Mouse (Mus musculus) myocyte (in vitro differentiated cells): ENCODE measurements around the gene Lrmda. TPM values are rescaled to one million over a fixed set of nuclear protein-coding genes. Genes with fewer than 3 reads are reported as not detected.

Experiments
- H3K27me3 ChIP-seq: one replicate; pipeline ENCODE4 v1.6.1; 2011; ENCODE audit not compliant: control insufficient read depth, insufficient read depth, insufficient read length
- H3K36me3 ChIP-seq: one replicate; pipeline ENCODE4 v1.6.1; 2011; ENCODE audit not compliant: control insufficient read depth, insufficient read depth
- H3K4me2 ChIP-seq: one replicate; pipeline ENCODE4 v1.6.1; 2011; ENCODE audit warnings: low read depth, control low read depth
- H3K4me3 ChIP-seq: one replicate; pipeline ENCODE4 v1.5.1; 2011; ENCODE audit warnings: mild to moderate bottlenecking, control low read depth, moderate library complexity
- H3K79me2 ChIP-seq: one replicate; pipeline ENCODE4 v1.6.1; 2011; ENCODE audit not compliant: control insufficient read depth, insufficient read depth
- H3ac ChIP-seq: one replicate; pipeline ENCODE4 v1.6.1; 2011; ENCODE audit not compliant: control insufficient read depth, insufficient read length
- CEBPB ChIP-seq: IDR thresholded peaks from 2 replicates; pipeline ENCODE4 v1.6.1; 2011; ENCODE audit warnings: mild to moderate bottlenecking, moderate library complexity; ENCODE audit not compliant: poor library complexity, insufficient read depth, severe bottlenecking
- E2F4 ChIP-seq: IDR thresholded peaks from one replicate; pipeline ENCODE4 v1.6.1; 2011; ENCODE audit warnings: mild to moderate bottlenecking, control low read depth, moderate library complexity; ENCODE audit not compliant: insufficient read depth
- MAX ChIP-seq: IDR thresholded peaks from one replicate; pipeline ENCODE4 v1.6.1; 2011; ENCODE audit warnings: low read depth, mild to moderate bottlenecking, control low read depth
- MYOD1 ChIP-seq, 3 experiments: IDR thresholded peaks; one replicate each; pipeline ENCODE4 v1.6.1; 2011; ENCODE audit warnings: control low read depth in 2 of 3, low read depth in 2 of 3, mild to moderate bottlenecking in 2 of 3, moderate library complexity in 1 of 3; ENCODE audit not compliant: insufficient read length in 2 of 3, control insufficient read depth in 1 of 3
- MYOG ChIP-seq, 3 experiments: IDR thresholded peaks; one replicate each; pipeline ENCODE4 v1.6.1; 2011; ENCODE audit warnings: control low read depth in 2 of 3, low read depth in 2 of 3, mild to moderate bottlenecking in 2 of 3; ENCODE audit not compliant: insufficient read length in 2 of 3, control insufficient read depth in 1 of 3, insufficient read depth in 1 of 3
- POLR2A ChIP-seq: IDR thresholded peaks from one replicate; pipeline ENCODE4 v1.6.1; 2011; ENCODE audit warnings: low read depth, mild to moderate bottlenecking, control low read depth, moderate library complexity; ENCODE audit not compliant: insufficient read length
- POLR2AphosphoS2 ChIP-seq: IDR thresholded peaks from one replicate; pipeline ENCODE4 v1.6.1; 2011; ENCODE audit warnings: low read depth, control low read depth; ENCODE audit not compliant: insufficient read length
- REST ChIP-seq: IDR thresholded peaks from one replicate; pipeline ENCODE4 v1.6.1; 2011; ENCODE audit warnings: mild to moderate bottlenecking, control low read depth, moderate library complexity; ENCODE audit not compliant: insufficient read depth, insufficient read length
- SRF ChIP-seq: IDR thresholded peaks from one replicate; pipeline ENCODE4 v1.6.1; 2011; ENCODE audit warnings: low read depth; ENCODE audit not compliant: control insufficient read depth, insufficient read length
- TCF12 ChIP-seq: IDR thresholded peaks from one replicate; pipeline ENCODE4 v1.6.1; 2011; ENCODE audit warnings: mild to moderate bottlenecking, control low read depth; ENCODE audit not compliant: poor library complexity, insufficient read depth, severe bottlenecking
- TCF3 ChIP-seq: IDR thresholded peaks from one replicate; pipeline ENCODE4 v1.6.1; 2011; ENCODE audit warnings: low read depth, control low read depth; ENCODE audit not compliant: insufficient read length
- USF1 ChIP-seq: IDR thresholded peaks from one replicate; pipeline ENCODE4 v1.6.1; 2011; ENCODE audit warnings: low read depth, mild to moderate bottlenecking, control low read depth, moderate library complexity
- polyA plus RNA-seq: library from polyadenylated mRNA; unstranded; fragments of >200 nt; fragmentation: generic; extraction: Trizol; gene quantifications from one replicate; pipeline ENCODE4 v1.2.1, GENCODE M21; 2012; ENCODE audit warnings: missing spikeins

Gene Lrmda
- polyA plus RNA-seq, 1 experiment: 1.9 TPM

DNA sequence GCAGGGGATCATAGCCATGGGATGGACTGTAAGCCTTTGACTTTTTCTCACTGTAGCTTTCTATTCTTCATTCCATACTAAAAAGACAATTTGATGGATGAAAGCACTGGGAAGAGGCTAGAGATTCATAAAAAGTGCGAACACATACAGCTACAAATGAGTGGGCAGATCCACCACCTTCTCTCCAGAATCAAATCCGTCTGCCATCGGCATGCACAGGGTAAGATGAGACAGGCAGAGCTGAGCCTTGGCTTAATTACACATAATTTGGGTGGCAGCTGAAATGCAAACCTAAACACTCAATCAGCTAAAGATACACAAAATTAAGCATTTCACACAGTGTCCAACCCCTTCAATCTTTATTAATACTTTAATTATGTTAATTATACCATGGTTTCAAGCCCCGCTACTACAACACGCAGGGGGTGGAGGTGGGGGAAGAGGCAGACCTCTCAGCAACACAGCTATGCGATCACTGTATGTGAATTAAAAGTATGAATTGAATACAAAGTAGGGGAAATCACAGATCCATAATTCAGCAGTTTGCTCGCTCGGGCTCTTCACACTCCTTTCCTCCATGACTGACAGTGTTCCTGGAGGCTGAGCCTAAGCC lies 709.2 kb downstream of the Lrmda start:
- H3K79me2 ChIP-seq: no peaks in the 10 kb centered on the region
- no peak overlapping the region for H3K4me2 ChIP-seq
- no peak overlapping the region for H3K4me3 ChIP-seq
- no peak overlapping the region for H3ac ChIP-seq
- H3K36me3 ChIP-seq: no peaks in the 10 kb centered on the region
- TF ChIP-seq USF1: no peak
- no peak for TF ChIP-seq MAX
- no peak for TF ChIP-seq MYOG (IDR thresholded peaks at IDR 0.05; ENCODE audit: control insufficient read depth in 1 of 3, insufficient read depth in 1 of 3, insufficient read length in 2 of 3, low read depth in 2 of 3)
- TF ChIP-seq CEBPB: no peak
- no peak for TF ChIP-seq TCF3
- no peak for TF ChIP-seq E2F4
- no peak for TF ChIP-seq REST
- TF ChIP-seq POLR2A: no peak
- TF ChIP-seq SRF: no peak
- TF ChIP-seq POLR2AphosphoS2: no peak
- TF ChIP-seq MYOD1 (IDR thresholded peaks at IDR 0.05; ENCODE audit: control insufficient read depth in 1 of 3, insufficient read length in 2 of 3, low read depth in 2 of 3): no peak
- no peak for TF ChIP-seq TCF12
- H3K27me3 ChIP-seq: no peaks in the 10 kb centered on the region

DNA sequence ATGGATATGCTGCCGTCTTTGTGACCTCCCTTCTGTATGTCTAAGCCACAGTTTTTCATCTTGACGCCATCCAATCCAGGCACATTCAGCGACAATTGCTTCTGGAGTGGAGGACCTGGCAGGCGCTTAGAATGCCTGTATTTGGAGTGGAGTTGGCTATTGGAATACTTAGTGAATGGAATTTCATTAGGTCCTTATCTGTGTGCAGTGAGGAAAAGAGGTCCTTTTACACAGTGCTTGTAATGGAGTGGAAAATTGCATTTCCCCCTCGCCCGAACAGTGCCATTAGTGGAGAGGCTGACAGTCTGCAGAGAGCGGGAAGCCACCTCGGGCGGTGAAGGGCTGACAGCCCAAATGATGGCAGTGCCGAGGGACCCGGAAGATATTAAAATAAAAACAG lies 719.1 kb downstream of the Lrmda start:
- H3K4me2 ChIP-seq: no peak overlapping the region
- no peaks in the 10 kb centered on the region for H3K79me2 ChIP-seq
- H3K27me3 ChIP-seq: no peaks in the 10 kb centered on the region
- no peaks in the 10 kb centered on the region for H3K36me3 ChIP-seq
- H3K4me3 ChIP-seq: no peak overlapping the region
- no peak overlapping the region for H3ac ChIP-seq
- TF ChIP-seq MYOG (IDR thresholded peaks at IDR 0.05; ENCODE audit: control insufficient read depth in 1 of 3, insufficient read depth in 1 of 3, insufficient read length in 2 of 3, low read depth in 2 of 3) (no peak), MYOD1 (IDR thresholded peaks at IDR 0.05; ENCODE audit: control insufficient read depth in 1 of 3, insufficient read length in 2 of 3, low read depth in 2 of 3) (no peak), POLR2AphosphoS2 (no peak), POLR2A (no peak), TCF12 (no peak), CEBPB (no peak), REST (no peak), MAX (no peak), USF1 (no peak), SRF (no peak), TCF3 (no peak), E2F4 (no peak)

DNA sequence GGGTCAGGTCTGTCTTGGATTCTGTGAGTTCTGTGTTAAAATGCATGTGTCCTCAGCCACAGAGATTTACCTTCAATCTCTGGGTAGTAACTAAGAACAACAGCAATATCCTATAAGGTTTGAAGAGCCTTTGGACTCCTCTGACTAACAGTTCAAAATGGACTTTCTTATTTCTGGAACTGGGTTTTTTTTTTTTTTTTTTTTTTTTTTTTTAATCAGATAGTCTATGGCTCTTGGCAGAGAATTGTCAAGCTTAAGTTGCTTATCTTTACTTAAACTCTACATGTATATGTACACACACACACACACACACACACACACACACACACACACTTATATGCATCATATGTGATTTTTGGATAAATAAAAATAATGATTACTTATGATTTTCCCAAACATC lies 723.0 kb downstream of the Lrmda start:
- H3K36me3 ChIP-seq: no peaks in the 10 kb centered on the region
- TF ChIP-seq MAX: no peak
- no peak for TF ChIP-seq REST
- TF ChIP-seq TCF12: no peak
- no peak for TF ChIP-seq MYOG (IDR thresholded peaks at IDR 0.05; ENCODE audit: control insufficient read depth in 1 of 3, insufficient read depth in 1 of 3, insufficient read length in 2 of 3, low read depth in 2 of 3)

DNA sequence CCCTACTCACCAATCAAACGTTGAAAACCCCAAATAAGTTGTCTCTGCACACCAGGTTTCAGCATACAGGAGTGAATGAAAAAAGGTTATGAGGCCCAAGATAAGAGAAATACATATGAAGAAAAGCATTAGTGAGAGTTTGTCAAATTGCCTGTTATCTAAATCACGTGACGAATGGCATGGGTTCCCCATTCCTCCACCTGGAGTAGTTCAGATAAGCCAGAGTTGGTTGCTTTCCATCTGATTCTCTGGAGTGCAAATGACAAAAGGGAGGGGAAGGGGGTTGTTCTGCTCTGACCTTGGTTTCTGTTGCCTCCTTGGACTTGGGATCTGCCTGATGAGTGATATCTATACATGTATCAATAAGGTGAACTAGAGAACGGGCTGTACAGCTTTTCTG lies 723.8 kb downstream of the Lrmda start:
- H3K79me2 ChIP-seq: no peaks in the 10 kb centered on the region
- H3K4me2 ChIP-seq: no peak overlapping the region
- no peak for TF ChIP-seq TCF12
- TF ChIP-seq E2F4: no peak
- TF ChIP-seq USF1: no peak
- TF ChIP-seq POLR2A: no peak
- TF ChIP-seq MYOD1 (IDR thresholded peaks at IDR 0.05; ENCODE audit: control insufficient read depth in 1 of 3, insufficient read length in 2 of 3, low read depth in 2 of 3): no peak
- TF ChIP-seq POLR2AphosphoS2: no peak
- no peak for TF ChIP-seq TCF3
- no peak for TF ChIP-seq SRF
- no peak for TF ChIP-seq CEBPB
- TF ChIP-seq MAX: no peak
- TF ChIP-seq MYOG (IDR thresholded peaks at IDR 0.05; ENCODE audit: control insufficient read depth in 1 of 3, insufficient read depth in 1 of 3, insufficient read length in 2 of 3, low read depth in 2 of 3): no peak
- TF ChIP-seq REST: no peak
- no peaks in the 10 kb centered on the region for H3K36me3 ChIP-seq
- H3ac ChIP-seq: no peak overlapping the region
- H3K27me3 ChIP-seq: no peaks in the 10 kb centered on the region
- H3K4me3 ChIP-seq: no peak overlapping the region

More for the DNA sequence above, 723.0 kb downstream of the Lrmda start:
- Histone ChIP-seq H3K4me2 (no peak overlapping the region), H3K79me2 (no peaks in the 10 kb centered on the region), H3ac (no peak overlapping the region), H3K4me3 (no peak overlapping the region), H3K27me3 (no peaks in the 10 kb centered on the region)

DNA sequence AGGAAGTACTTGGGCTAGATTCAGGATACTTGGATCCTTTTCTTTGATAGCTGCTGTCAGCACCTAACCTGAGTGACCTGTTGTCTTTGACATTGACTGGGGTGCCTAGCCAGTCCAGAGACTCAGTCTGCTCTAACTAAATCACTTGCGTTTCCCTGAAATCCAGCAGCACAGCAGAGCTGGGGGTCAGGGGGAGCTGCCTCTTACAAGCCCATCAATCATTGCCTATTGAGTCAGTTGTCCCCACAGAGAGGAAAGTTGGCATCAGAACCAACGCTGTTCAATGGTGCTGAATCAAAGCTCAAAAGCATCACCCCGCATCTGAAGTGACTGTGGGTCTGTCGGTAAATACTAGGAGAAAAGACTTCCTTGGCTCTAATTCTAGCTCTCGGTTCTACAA lies 725.2 kb downstream of the Lrmda start:
- no peak overlapping the region for H3ac ChIP-seq
- H3K36me3 ChIP-seq: no peaks in the 10 kb centered on the region
- no peaks in the 10 kb centered on the region for H3K27me3 ChIP-seq
- H3K4me3 ChIP-seq: no peak overlapping the region
- no peak overlapping the region for H3K4me2 ChIP-seq
- H3K79me2 ChIP-seq: no peaks in the 10 kb centered on the region
- no peak for TF ChIP-seq MYOD1 (IDR thresholded peaks at IDR 0.05; ENCODE audit: control insufficient read depth in 1 of 3, insufficient read length in 2 of 3, low read depth in 2 of 3)
- no peak for TF ChIP-seq E2F4
- TF ChIP-seq TCF12: no peak
- TF ChIP-seq POLR2A: no peak
- TF ChIP-seq MAX: no peak
- TF ChIP-seq USF1: no peak
- TF ChIP-seq MYOG (IDR thresholded peaks at IDR 0.05; ENCODE audit: control insufficient read depth in 1 of 3, insufficient read depth in 1 of 3, insufficient read length in 2 of 3, low read depth in 2 of 3): no peak
- TF ChIP-seq CEBPB: no peak
- no peak for TF ChIP-seq TCF3
- no peak for TF ChIP-seq POLR2AphosphoS2
- no peak for TF ChIP-seq REST
- TF ChIP-seq SRF: no peak
